Mouse (Mus musculus): Measurements from ENCODE around the gene Tnks1bp1.
A peak's percentile ranks its signal among the peaks of the same experiment; 100 is the strongest.

Tnks1bp1 gene

GRCm38 (mm10) chr2:85047596-85048167 lies at the start of gene Tnks1bp1:
Tnks1bp1 (plus strand) TSS chr2:85048022.
- peak; percentile 95 for DNase-seq (ENCODE audit: low read depth, low spot score)

GRCm38 (mm10) chr2:84999486-85000181 lies 48.2 kb upstream of the Tnks1bp1 start:
- DNase-seq (ENCODE audit: low read depth, low spot score), result no peak

- no peak for DNase-seq (ENCODE audit: low read depth, low spot score)
Measured at GRCm38 (mm10) chr2:85001497-85001896, 46.3 kb upstream of the Tnks1bp1 start.

- DNase-seq (ENCODE audit: low read depth, low spot score), result no peak
Measured at GRCm38 (mm10) chr2:85002575-85002974, 45.2 kb upstream of the Tnks1bp1 start.

- no peak for DNase-seq (ENCODE audit: low read depth, low spot score)
Measured at GRCm38 (mm10) chr2:85004341-85004740, 43.5 kb upstream of the Tnks1bp1 start.

GRCm38 (mm10) chr2:85006600-85006999 lies 41.2 kb upstream of the Tnks1bp1 start:
- DNase-seq (ENCODE audit: low read depth, low spot score), result no peak

GRCm38 (mm10) chr2:85007729-85008128 lies 40.1 kb upstream of the Tnks1bp1 start:
- peak; percentile 36 for DNase-seq (ENCODE audit: low read depth, low spot score)

- no peak for DNase-seq (ENCODE audit: low read depth, low spot score)
Measured at GRCm38 (mm10) chr2:85009212-85009611, 38.6 kb upstream of the Tnks1bp1 start.

- no peak for DNase-seq (ENCODE audit: low read depth, low spot score)
Measured at GRCm38 (mm10) chr2:85011906-85012604, 35.8 kb upstream of the Tnks1bp1 start.

GRCm38 (mm10) chr2:85012679-85013078 lies 35.1 kb upstream of the Tnks1bp1 start:
- DNase-seq (ENCODE audit: low read depth, low spot score), result no peak

GRCm38 (mm10) chr2:85013826-85014587 lies 33.8 kb upstream of the Tnks1bp1 start:
- DNase-seq (ENCODE audit: low read depth, low spot score), result peak; percentile 43

- DNase-seq (ENCODE audit: low read depth, low spot score), result no peak
Measured at GRCm38 (mm10) chr2:85014588-85014982, 33.2 kb upstream of the Tnks1bp1 start.

GRCm38 (mm10) chr2:85022043-85022442 lies 25.8 kb upstream of the Tnks1bp1 start:
- DNase-seq (ENCODE audit: low read depth, low spot score), result no peak

- no peak for DNase-seq (ENCODE audit: low read depth, low spot score)
Measured at GRCm38 (mm10) chr2:85026178-85026577, 21.6 kb upstream of the Tnks1bp1 start.

- no peak for DNase-seq (ENCODE audit: low read depth, low spot score)
Measured at GRCm38 (mm10) chr2:85027281-85027680, 20.5 kb upstream of the Tnks1bp1 start.

GRCm38 (mm10) chr2:85029897-85030296 lies 17.9 kb upstream of the Tnks1bp1 start:
- DNase-seq (ENCODE audit: low read depth, low spot score), result no peak

GRCm38 (mm10) chr2:85030989-85031388 lies 16.8 kb upstream of the Tnks1bp1 start:
- no peak for DNase-seq (ENCODE audit: low read depth, low spot score)

- no peak for DNase-seq (ENCODE audit: low read depth, low spot score)
Measured at GRCm38 (mm10) chr2:85033121-85033520, 14.7 kb upstream of the Tnks1bp1 start.

- no peak for DNase-seq (ENCODE audit: low read depth, low spot score)
Measured at GRCm38 (mm10) chr2:85034169-85034568, 13.7 kb upstream of the Tnks1bp1 start.

GRCm38 (mm10) chr2:85036507-85037046 lies 11.2 kb upstream of the Tnks1bp1 start:
- no peak for DNase-seq (ENCODE audit: low read depth, low spot score)
